Mouse (Mus musculus) forebrain, embryonic 10.5 days (tissue): ENCODE measurements around the gene Baiap2l1. TPM values are rescaled to one million over a fixed set of nuclear protein-coding genes. Genes with fewer than 3 reads are reported as not detected.

Experiments
- DNase-seq: peaks from one replicate; pipeline ENCODE4 v3.0.0-alpha.2; 2017; ENCODE audit warnings: low spot score; ENCODE audit errors: extremely low spot score
- H3K27ac ChIP-seq: fragments of 300-500 bp; sonication (generic); 2 replicates; pipeline ENCODE4 v1.5.1; 2016; ENCODE audit warnings: mild to moderate bottlenecking
- H3K27me3 ChIP-seq: fragments of 300-500 bp; sonication (generic); 2 replicates; pipeline ENCODE4 v1.6.1; 2016; ENCODE audit warnings: mild to moderate bottlenecking; ENCODE audit not compliant: poor library complexity, severe bottlenecking
- H3K36me3 ChIP-seq: fragments of 300-500 bp; sonication (generic); replicated peaks from 2 replicates; pipeline ENCODE4 v1.6.1; 2016; ENCODE audit warnings: mild to moderate bottlenecking, moderate library complexity
- H3K4me1 ChIP-seq: fragments of 300-500 bp; sonication (generic); 2 replicates; pipeline ENCODE4 v1.6.1; 2016
- H3K4me3 ChIP-seq: fragments of 300-500 bp; sonication (generic); 2 replicates; pipeline ENCODE4 v1.5.1; 2016; ENCODE audit warnings: mild to moderate bottlenecking, moderate library complexity
- H3K9me3 ChIP-seq: fragments of 300-500 bp; sonication (generic); 2 replicates; pipeline ENCODE4 v1.6.1; 2016; ENCODE audit warnings: mild to moderate bottlenecking, moderate library complexity
- WGBS: fragments of 180-500 bp; shearing (Covaris S2); methylation state at CpG from one replicate; pipeline ENCODE4 v1.1.7; 2016; 5-methylcytosine and 5-hydroxymethylcytosine counted together
- polyA plus RNA-seq: library from polyadenylated mRNA; unstranded; fragments of >200 nt; fragmentation: Nextera tagmentation; extraction: Ambion mirVana; gene quantifications from 2 replicates; pipeline ENCODE4 v1.2.1, GENCODE M21; 2016

The Baiap2l1 gene
- polyA plus RNA-seq, 1 experiment from 2014 or later, result 5.3 TPM

GRCm38 (mm10) chr5:144223503-144223862, 134.4 kb downstream of the Baiap2l1 start, which contains the start of gene Tecpr1:
Tecpr1 (minus strand) TSS chr5:144223615.
- Histone ChIP-seq H3K4me3 (peak within 1 kb of the TSS; percentile 76), H3K27me3 (no peaks in the 10 kb centered on the region), H3K4me1 (peaks cover 40% of the 10 kb centered on the region), H3K36me3 (0 out of 2 replicates have a peak, but pooled peaks cover under 1% of the 10 kb centered on the region), H3K27ac (peak within 1 kb of the TSS; percentile 86), H3K9me3 (no peaks in the 10 kb centered on the region)
- peak; percentile 92 for DNase-seq
- WGBS, result under 1% methylated on average over 27 of the region's 37 CpGs

GRCm38 (mm10) chr5:144222811-144223502, 135.0 kb downstream of the Baiap2l1 start:
- no peak for DNase-seq
- peaks cover 6% of the 10 kb centered on the region; the same call in 1 of the 2 replicates for H3K36me3 ChIP-seq
- 7% methylated on average over 25 of the region's 25 CpGs for WGBS
- H3K4me1 ChIP-seq, result peaks cover 41% of the 10 kb centered on the region
- no peaks in the 10 kb centered on the region for H3K27me3 ChIP-seq
- H3K9me3 ChIP-seq, result no peaks in the 10 kb centered on the region
- H3K4me3 ChIP-seq, result peak overlapping the region; percentile 76
- peak overlapping the region; percentile 86 for H3K27ac ChIP-seq

- H3K36me3 ChIP-seq, result peaks cover 14% of the 10 kb centered on the region; the same call in 1 of the 2 replicates
- 67% methylated on average over 4 of the region's 4 CpGs for whole genome bisulfite sequencing
- DNase-seq, result no peak
Observed at GRCm38 (mm10) chr5:144221305-144221704, 136.6 kb downstream of the Baiap2l1 start.

GRCm38 (mm10) chr5:144219936-144220335, 138.0 kb downstream of the Baiap2l1 start:
- DNase-seq, result no peak
- no peaks in the 10 kb centered on the region for H3K27me3 ChIP-seq
- no peak overlapping the region for H3K4me3 ChIP-seq
- 91% methylated on average over 5 of the region's 5 CpGs for WGBS
- H3K4me1 ChIP-seq, result peaks cover 41% of the 10 kb centered on the region
- H3K9me3 ChIP-seq, result no peaks in the 10 kb centered on the region
- peaks cover 21% of the 10 kb centered on the region for H3K36me3 ChIP-seq
- H3K27ac ChIP-seq, result no peak overlapping the region

More at GRCm38 (mm10) chr5:144221305-144221704, 136.6 kb downstream of the Baiap2l1 start:
- no peak overlapping the region for H3K27ac ChIP-seq
- no peak overlapping the region for H3K4me3 ChIP-seq
- peaks cover 41% of the 10 kb centered on the region for H3K4me1 ChIP-seq
- no peaks in the 10 kb centered on the region for H3K27me3 ChIP-seq
- no peaks in the 10 kb centered on the region for H3K9me3 ChIP-seq

GRCm38 (mm10) chr5:144219306-144219705, 138.6 kb downstream of the Baiap2l1 start:
- H3K27ac ChIP-seq, result 0 out of 2 replicates have a peak overlapping the region, but pooled peaks have one; percentile 51
- 73% methylated on average over 12 of the region's 12 CpGs for WGBS
- no peak for DNase-seq

GRCm38 (mm10) chr5:144218061-144218460, 139.9 kb downstream of the Baiap2l1 start:
- H3K9me3 ChIP-seq, result no peaks in the 10 kb centered on the region
- H3K27ac ChIP-seq, result no peak overlapping the region
- no peaks in the 10 kb centered on the region for H3K27me3 ChIP-seq
- WGBS, result 87% methylated on average over 7 of the region's 7 CpGs
- peaks cover 29% of the 10 kb centered on the region for H3K36me3 ChIP-seq
- no peak for DNase-seq
- no peak overlapping the region for H3K4me3 ChIP-seq
- peaks cover 33% of the 10 kb centered on the region for H3K4me1 ChIP-seq

More at GRCm38 (mm10) chr5:144219306-144219705, 138.6 kb downstream of the Baiap2l1 start:
- Histone ChIP-seq H3K4me3 (no peak overlapping the region), H3K27me3 (no peaks in the 10 kb centered on the region), H3K4me1 (peaks cover 38% of the 10 kb centered on the region), H3K36me3 (peaks cover 21% of the 10 kb centered on the region), H3K9me3 (no peaks in the 10 kb centered on the region)

- 85% methylated on average over 2 of the region's 2 CpGs for WGBS
- Histone ChIP-seq H3K9me3 (no peaks in the 10 kb centered on the region), H3K36me3 (peaks cover 43% of the 10 kb centered on the region), H3K4me3 (no peak overlapping the region), H3K4me1 (peaks cover 15% of the 10 kb centered on the region), H3K27me3 (no peaks in the 10 kb centered on the region), H3K27ac (no peak overlapping the region)
- DNase-seq, result no peak
Observed at GRCm38 (mm10) chr5:144215992-144216391, 141.9 kb downstream of the Baiap2l1 start.

Other genes with a start within 250 kb of the Baiap2l1 start
- 0.12 and 0.23 TPM in 2 replicates for gene Bhlha15, start 167.8 kb downstream of the Baiap2l1 start, polyA plus RNA-seq
- 18.1 and 19.9 TPM in 2 replicates for gene Tecpr1, start 134.5 kb downstream of the Baiap2l1 start, polyA plus RNA-seq
- 113 and 119 TPM in 2 replicates for gene Bri3, start 113.7 kb downstream of the Baiap2l1 start, polyA plus RNA-seq
- 0.97 and 1.00 TPM in 2 replicates for gene Nptx2, start 187.8 kb upstream of the Baiap2l1 start, polyA plus RNA-seq